Mouse (Mus musculus): ENCODE results near the gene Magea1. TPM values are rescaled to one million over a fixed set of nuclear protein-coding genes. Genes with fewer than 3 reads are reported as not detected.
"Not testable (repeated sequence)": the region's sequence is repeated elsewhere in the genome, so short reads cannot be mapped to it uniquely, and the experiment has no call there.

Magea1 gene
- not detected for total RNA-seq (2021)
- long read RNA-seq, experiment 1 = 0 reads
- long read RNA-seq, experiment 2 = 0 reads

DNA sequence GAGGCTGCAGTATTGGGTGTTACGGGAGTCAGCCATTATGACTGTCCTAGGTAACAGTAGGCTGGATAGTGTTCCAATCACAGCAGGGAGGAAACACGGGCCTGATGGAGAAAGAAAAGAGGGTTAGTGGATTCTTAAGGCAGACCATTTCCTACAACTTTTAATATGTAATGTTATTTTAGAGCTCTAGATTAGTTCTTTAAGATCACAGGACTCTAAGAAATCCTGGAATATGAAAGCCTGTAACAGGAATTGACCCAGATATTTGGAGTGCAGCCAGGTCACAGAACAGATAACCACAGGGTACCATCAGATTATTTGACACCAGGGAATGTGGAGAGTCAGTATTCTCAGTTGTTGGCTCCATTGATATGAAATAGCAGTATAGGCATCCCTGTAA, at the start of gene Magea1:
Magea1 (minus strand) TSS at position 101 of the 400 bp plus-strand sequence.
- H3K27ac ChIP-seq; H3K4me3 ChIP-seq; DNase-seq (ENCODE audit: low spot score in 2 of 2): not testable (repeated sequence)

DNA sequence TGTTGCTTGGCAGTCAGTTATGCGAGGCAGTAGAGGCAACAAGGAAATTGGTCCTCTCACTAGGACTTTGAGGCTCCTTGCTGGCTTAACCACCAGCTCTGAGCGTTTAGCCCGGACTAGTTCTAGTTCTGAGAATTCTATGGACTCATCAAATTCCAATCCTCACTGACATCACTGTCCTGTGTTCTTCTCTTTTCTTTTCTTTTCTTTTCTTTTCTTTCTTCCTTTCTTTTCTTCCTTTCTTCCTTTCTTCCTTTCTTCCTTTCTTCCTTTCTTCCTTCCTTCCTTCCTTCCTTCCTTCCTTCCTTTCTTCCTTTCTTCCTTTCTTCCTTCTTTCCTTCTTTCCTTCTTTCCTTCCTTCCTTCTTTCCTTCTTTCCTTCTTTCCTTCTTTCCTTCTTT, 38.7 kb upstream of the Magea1 start, which contains the start of gene Cldn34b2:
Cldn34b2 (minus strand) TSS at position 101 of the 400 bp plus-strand sequence.
- DNase-seq (ENCODE audit: low spot score in 2 of 2); H3K4me3 ChIP-seq; H3K27ac ChIP-seq: not testable (repeated sequence)

DNA sequence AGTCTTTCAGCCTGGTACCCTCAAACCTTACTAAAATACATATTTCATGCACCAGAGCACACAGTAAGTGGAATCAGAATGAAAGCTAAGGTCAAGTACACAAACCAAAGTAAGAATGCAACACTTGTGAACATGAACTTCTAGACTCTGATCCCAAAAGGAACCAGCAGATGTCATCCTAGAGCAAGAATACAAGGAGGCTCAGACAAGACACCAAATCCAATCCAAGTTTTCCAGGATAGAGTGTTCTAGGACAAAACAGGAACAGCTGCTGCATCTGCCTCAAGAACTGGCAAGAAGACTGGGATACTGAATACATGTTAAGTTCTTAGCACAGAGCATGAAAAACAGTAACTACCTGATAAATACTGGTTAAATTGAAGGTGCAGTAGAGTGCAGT, 8.4 kb upstream of the Magea1 start:
- Histone ChIP-seq H3K4me3 (no peak overlapping the region), H3K27ac (no peak overlapping the region)
- TF ChIP-seq CTCF (conservative IDR thresholded peaks at IDR 0.05) = peak; percentile 73
- peak in 1 of 2 experiments; percentile 9 for DNase-seq (ENCODE audit: low spot score in 2 of 2)

DNA sequence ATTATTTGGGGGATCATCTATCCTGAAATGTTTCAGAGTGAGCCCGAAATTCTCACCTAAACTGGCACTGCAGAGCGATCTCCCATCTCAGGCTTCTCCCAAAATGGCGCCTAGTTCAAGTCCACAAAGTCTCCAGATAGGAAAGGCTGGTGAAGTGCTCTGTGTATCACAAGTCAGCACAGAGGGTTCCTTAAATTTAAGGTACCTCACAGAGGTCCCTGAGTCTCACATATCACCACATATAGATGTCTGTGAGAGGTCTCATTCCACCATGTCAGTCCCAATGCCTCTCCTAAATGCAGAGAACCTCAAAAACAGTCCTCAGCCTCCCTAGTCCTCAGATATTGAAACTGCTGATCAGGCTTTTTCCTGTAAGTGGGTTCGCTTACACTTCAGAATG, 4.0 kb upstream of the Magea1 start, which contains the start of gene Magea2:
Magea2 (minus strand) TSS at position 101 of the 400 bp plus-strand sequence.
- DNase-seq (ENCODE audit: low spot score in 2 of 2); H3K27ac ChIP-seq; H3K4me3 ChIP-seq: not testable (repeated sequence)

DNA sequence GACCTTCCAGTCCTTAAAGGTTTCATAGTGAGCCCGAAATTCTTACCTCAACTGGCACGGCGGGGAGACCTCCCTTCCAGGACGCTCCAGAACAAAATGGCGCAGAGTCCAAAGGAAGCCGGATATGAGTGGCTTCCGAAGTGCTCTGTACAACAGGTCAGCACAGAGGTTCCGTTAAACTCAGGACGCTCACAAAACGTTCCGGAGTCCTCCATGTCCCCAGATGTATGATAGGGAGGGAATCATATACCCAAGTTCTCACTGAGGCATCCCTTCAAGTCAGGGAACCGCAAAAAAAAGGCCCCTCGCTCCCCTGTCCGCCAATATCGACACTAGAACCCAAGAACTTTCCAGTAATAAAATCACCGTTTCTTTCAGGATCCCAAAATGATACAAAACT, 26.5 kb downstream of the Magea1 start, which contains the start of gene Magea5:
Magea5 (minus strand) TSS at position 101 of the 400 bp plus-strand sequence.
- DNase-seq (ENCODE audit: low spot score in 2 of 2); H3K4me3 ChIP-seq; H3K27ac ChIP-seq: not testable (repeated sequence)

Other genes starting within 250 kb of the Magea1 start
- not detected for gene Cldn34b1, start 199.5 kb downstream of the Magea1 start, total RNA-seq (2021)
- not detected for gene Magea6, start 153.8 kb downstream of the Magea1 start, total RNA-seq (2021)
- not detected for gene Magea3, start 140.3 kb downstream of the Magea1 start, total RNA-seq (2021)
- not detected for gene Magea8, start 93.9 kb downstream of the Magea1 start, total RNA-seq (2021)
- gene Magea5, start 26.6 kb downstream of the Magea1 start, total RNA-seq (2021) = not detected
- not detected for gene Magea2, start 3.9 kb upstream of the Magea1 start, total RNA-seq (2021)
- not detected for gene Cldn34b2, start 38.6 kb upstream of the Magea1 start, total RNA-seq (2021)
- gene Sat1, start 126.7 kb upstream of the Magea1 start, total RNA-seq (2021) = 10 to 100 TPM; 59.7 to 63.0 TPM
- gene Acot9, start 172.7 kb upstream of the Magea1 start, total RNA-seq (2021) = 10 to 100 TPM; 19.3 to 19.8 TPM